Mouse (Mus musculus) cerebellum, adult 11-12 months (tissue): ENCODE results near the gene Tm6sf1.

Experiments
- DNase-seq: peaks from one replicate; pipeline ENCODE4 v3.0.0; 2022

Gene Tm6sf1

GRCm38 (mm10) chr7:81851706-81852105 is 7.1 kb upstream of the Tm6sf1 start:
- DNase-seq, result no peak

- DNase-seq, result no peak
Measured at GRCm38 (mm10) chr7:81854568-81855307, 4.1 kb upstream of the Tm6sf1 start.

GRCm38 (mm10) chr7:81855694-81856093 is 3.1 kb upstream of the Tm6sf1 start, which contains the start of gene Gm10160:
Gene Gm10160, minus strand, starts transcription at chr7:81855794.
- no peak for DNase-seq

GRCm38 (mm10) chr7:81856221-81856620 is 2.6 kb upstream of the Tm6sf1 start:
- no peak for DNase-seq

GRCm38 (mm10) chr7:81858236-81858635 is 565 bp upstream of the Tm6sf1 start:
- no peak for DNase-seq

GRCm38 (mm10) chr7:81860071-81860470 is 1.3 kb downstream of the Tm6sf1 start:
- DNase-seq, result no peak

- DNase-seq, result no peak
Measured at GRCm38 (mm10) chr7:81860996-81861395, 2.2 kb downstream of the Tm6sf1 start.

GRCm38 (mm10) chr7:81861461-81861860 is 2.7 kb downstream of the Tm6sf1 start:
- DNase-seq, result no peak

GRCm38 (mm10) chr7:81861921-81862320 is 3.1 kb downstream of the Tm6sf1 start:
- no peak for DNase-seq

GRCm38 (mm10) chr7:81862587-81863583 is 4.1 kb downstream of the Tm6sf1 start:
- no peak for DNase-seq

GRCm38 (mm10) chr7:81864552-81864951 is 5.8 kb downstream of the Tm6sf1 start:
- no peak for DNase-seq

GRCm38 (mm10) chr7:81865937-81866336 is 7.1 kb downstream of the Tm6sf1 start:
- DNase-seq, result no peak

- DNase-seq, result no peak
Measured at GRCm38 (mm10) chr7:81867231-81867930, 8.6 kb downstream of the Tm6sf1 start.

GRCm38 (mm10) chr7:81868158-81868557 is 9.4 kb downstream of the Tm6sf1 start:
- DNase-seq, result peak; percentile 98

- DNase-seq, result no peak
Measured at GRCm38 (mm10) chr7:81872493-81873013, 13.8 kb downstream of the Tm6sf1 start.

GRCm38 (mm10) chr7:81873807-81874206 is 15.0 kb downstream of the Tm6sf1 start:
- no peak for DNase-seq

GRCm38 (mm10) chr7:81874636-81875035 is 15.8 kb downstream of the Tm6sf1 start:
- DNase-seq, result no peak

- no peak for DNase-seq
Measured at GRCm38 (mm10) chr7:81875372-81875771, 16.6 kb downstream of the Tm6sf1 start.

GRCm38 (mm10) chr7:81880286-81880685 is 21.5 kb downstream of the Tm6sf1 start:
- DNase-seq, result no peak

GRCm38 (mm10) chr7:81880797-81881196 is 22.0 kb downstream of the Tm6sf1 start:
- DNase-seq, result no peak

GRCm38 (mm10) chr7:81881600-81881999 is 22.8 kb downstream of the Tm6sf1 start:
- no peak for DNase-seq

GRCm38 (mm10) chr7:81885128-81885527 is 26.3 kb downstream of the Tm6sf1 start:
- no peak for DNase-seq

GRCm38 (mm10) chr7:81899361-81899760 is 40.6 kb downstream of the Tm6sf1 start:
- no peak for DNase-seq
